Mouse (Mus musculus): ENCODE measurements around the gene Slc25a48. TPM values are rescaled to one million over a fixed set of nuclear protein-coding genes. Genes with fewer than 3 reads are reported as not detected.

Gene Slc25a48
- polyA plus RNA-seq, 1 experiment from 2014 or later = not detected

GRCm38 (mm10) chr13:56444112-56444511 is 6.0 kb downstream of the Slc25a48 start:
- no peak for TF ChIP-seq EP300 (IDR thresholded peaks at IDR 0.05)
- TF ChIP-seq CTCF (IDR thresholded peaks at IDR 0.05) = no peak
- no peak overlapping the region for H3K27ac ChIP-seq (ENCODE audit: low read length)
- no peak overlapping the region for H3K4me3 ChIP-seq (ENCODE audit: low read depth, low read length)
- peaks cover 13% of the 10 kb centered on the region for H3K27me3 ChIP-seq (replicated peaks; ENCODE audit: insufficient read depth, low read length)
- no peaks in the 10 kb centered on the region for H3K4me1 ChIP-seq (ENCODE audit: insufficient read depth, low read depth, low read length)
- H3K36me3 ChIP-seq (ENCODE audit: insufficient read depth, low read length) = no peaks in the 10 kb centered on the region
- no peak overlapping the region for H3K4me2 ChIP-seq (replicated peaks; ENCODE audit: low read depth, low read length)
- WGBS = 84% methylated on average over 3 of the region's 3 CpGs
- H3K9ac ChIP-seq (replicated peaks; ENCODE audit: low read depth) = no peak overlapping the region
- ATAC-seq (no peak), DNase-seq (ENCODE audit: low spot score) (no peak)
- no peaks in the 10 kb centered on the region for H3K9me3 ChIP-seq (ENCODE audit: low read length)

GRCm38 (mm10) chr13:56444996-56445395 is 6.8 kb downstream of the Slc25a48 start:
- H3K36me3 ChIP-seq (ENCODE audit: insufficient read depth, low read length) = no peaks in the 10 kb centered on the region
- WGBS = 72% methylated on average over 6 of the region's 6 CpGs
- no peaks in the 10 kb centered on the region for H3K9me3 ChIP-seq (ENCODE audit: low read length)
- no peak overlapping the region for H3K9ac ChIP-seq (replicated peaks; ENCODE audit: low read depth)
- H3K27ac ChIP-seq (ENCODE audit: low read length) = no peak overlapping the region
- H3K4me1 ChIP-seq (ENCODE audit: insufficient read depth, low read depth, low read length) = no peaks in the 10 kb centered on the region
- DNase-seq (ENCODE audit: low spot score) (no peak), ATAC-seq (no peak)
- H3K27me3 ChIP-seq (replicated peaks; ENCODE audit: insufficient read depth, low read length) = peaks cover 4% of the 10 kb centered on the region
- TF ChIP-seq EP300 (IDR thresholded peaks at IDR 0.05) (no peak), CTCF (IDR thresholded peaks at IDR 0.05) (no peak)
- no peak overlapping the region for H3K4me2 ChIP-seq (replicated peaks; ENCODE audit: low read depth, low read length)
- H3K4me3 ChIP-seq (ENCODE audit: low read depth, low read length) = no peak overlapping the region

GRCm38 (mm10) chr13:56449239-56450030 is 11.3 kb downstream of the Slc25a48 start:
- Histone ChIP-seq H3K4me3 (ENCODE audit: low read depth, low read length) (no peak overlapping the region), H3K9me3 (ENCODE audit: low read length) (no peaks in the 10 kb centered on the region), H3K36me3 (ENCODE audit: insufficient read depth, low read length) (no peaks in the 10 kb centered on the region), H3K27ac (ENCODE audit: low read length) (no peak overlapping the region), H3K27me3 (replicated peaks; ENCODE audit: insufficient read depth, low read length) (no peaks in the 10 kb centered on the region), H3K9ac (replicated peaks; ENCODE audit: low read depth) (no peak overlapping the region), H3K4me1 (ENCODE audit: insufficient read depth, low read depth, low read length) (no peaks in the 10 kb centered on the region), H3K4me2 (replicated peaks; ENCODE audit: low read depth, low read length) (no peak overlapping the region)
- ATAC-seq (no peak), DNase-seq (ENCODE audit: low spot score) (no peak)
- TF ChIP-seq CTCF (IDR thresholded peaks at IDR 0.05) (no peak), EP300 (IDR thresholded peaks at IDR 0.05) (no peak)
- WGBS = 60% methylated on average over 10 of the region's 10 CpGs

- Histone ChIP-seq H3K4me2 (replicated peaks; ENCODE audit: low read depth, low read length) (no peak overlapping the region), H3K4me1 (ENCODE audit: insufficient read depth, low read depth, low read length) (no peaks in the 10 kb centered on the region), H3K27ac (ENCODE audit: low read length) (no peak overlapping the region), H3K9ac (replicated peaks; ENCODE audit: low read depth) (no peak overlapping the region), H3K4me3 (ENCODE audit: low read depth, low read length) (no peak overlapping the region), H3K36me3 (ENCODE audit: insufficient read depth, low read length) (no peaks in the 10 kb centered on the region), H3K9me3 (ENCODE audit: low read length) (no peaks in the 10 kb centered on the region), H3K27me3 (replicated peaks; ENCODE audit: insufficient read depth, low read length) (no peaks in the 10 kb centered on the region)
- no peak for DNase-seq (ENCODE audit: low spot score)
- TF ChIP-seq CTCF (IDR thresholded peaks at IDR 0.05) (no peak), EP300 (IDR thresholded peaks at IDR 0.05) (no peak)
- WGBS = 75% methylated on average over 8 of the region's 8 CpGs
- no peak for ATAC-seq
These were observed 11.9 kb downstream of the Slc25a48 start for GRCm38 (mm10) chr13:56450035-56450434.

GRCm38 (mm10) chr13:56458001-56458400 is 19.8 kb downstream of the Slc25a48 start:
- ATAC-seq (no peak), DNase-seq (ENCODE audit: low spot score) (no peak)
- no peaks in the 10 kb centered on the region for H3K27me3 ChIP-seq (replicated peaks; ENCODE audit: insufficient read depth, low read length)
- H3K9me3 ChIP-seq (ENCODE audit: low read length) = no peaks in the 10 kb centered on the region
- H3K36me3 ChIP-seq (ENCODE audit: insufficient read depth, low read length) = no peaks in the 10 kb centered on the region
- no peaks in the 10 kb centered on the region for H3K4me1 ChIP-seq (ENCODE audit: insufficient read depth, low read depth, low read length)
- WGBS = 40% methylated on average over 9 of the region's 9 CpGs
- H3K9ac ChIP-seq (replicated peaks; ENCODE audit: low read depth) = no peak overlapping the region
- H3K4me2 ChIP-seq (replicated peaks; ENCODE audit: low read depth, low read length) = no peak overlapping the region
- TF ChIP-seq EP300 (IDR thresholded peaks at IDR 0.05) (no peak), CTCF (IDR thresholded peaks at IDR 0.05) (no peak)
- no peak overlapping the region for H3K27ac ChIP-seq (ENCODE audit: low read length)
- no peak overlapping the region for H3K4me3 ChIP-seq (ENCODE audit: low read depth, low read length)

- no peak for ATAC-seq
- Histone ChIP-seq H3K4me3 (ENCODE audit: low read depth, low read length) (no peak overlapping the region), H3K36me3 (ENCODE audit: insufficient read depth, low read length) (no peaks in the 10 kb centered on the region), H3K27ac (ENCODE audit: low read length) (no peak overlapping the region), H3K4me1 (ENCODE audit: insufficient read depth, low read depth, low read length) (no peaks in the 10 kb centered on the region), H3K27me3 (replicated peaks; ENCODE audit: insufficient read depth, low read length) (no peaks in the 10 kb centered on the region), H3K9me3 (ENCODE audit: low read length) (no peaks in the 10 kb centered on the region), H3K9ac (replicated peaks; ENCODE audit: low read depth) (no peak overlapping the region), H3K4me2 (replicated peaks; ENCODE audit: low read depth, low read length) (no peak overlapping the region)
- 74% methylated on average over 4 of the region's 4 CpGs for WGBS
- no peak for DNase-seq (ENCODE audit: low spot score)
- TF ChIP-seq CTCF (IDR thresholded peaks at IDR 0.05) (no peak), EP300 (IDR thresholded peaks at IDR 0.05) (no peak)
These were observed 23.3 kb downstream of the Slc25a48 start for GRCm38 (mm10) chr13:56461460-56461859.

All from lung, postnatal 0 days (tissue).